Mouse (Mus musculus): ENCODE results near the gene Map3k7cl.

GRCm38 (mm10) chr16:87578881-87579280, 25.8 kb downstream of the Map3k7cl start:
- TF ChIP-seq POLR2A (IDR thresholded peaks at IDR 0.05; ENCODE audit: borderline replicate concordance, insufficient read depth, low read length) (no peak), CTCF (IDR thresholded peaks at IDR 0.05; ENCODE audit: borderline replicate concordance, insufficient read depth, low read depth, low read length) (peak; percentile 59)
